Mouse (Mus musculus) CD4-positive, CD25-positive, alpha-beta regulatory T cell, adult 4 months (primary cell): ENCODE results near the gene Hexim2. TPM values are rescaled to one million over a fixed set of nuclear protein-coding genes. Genes with fewer than 3 reads are reported as not detected.

Source experiments
- ATAC-seq: one replicate; pipeline ENCODE4 v1.8.0; 2017
- polyA plus RNA-seq, 2 experiments: library from polyadenylated mRNA; unstranded; fragments of 100-300 nt; shearing (Covaris generic); gene quantifications; one replicate each; pipeline ENCODE4 v1.2.1; 2017

The Hexim2 gene
- polyA plus RNA-seq, 2 experiments from 2014 or later, result 2.3 to 4.5 TPM

- no peak for ATAC-seq
Observed at GRCm38 (mm10) chr11:103174411-103174832, 42.2 kb downstream of the Hexim2 start.

- ATAC-seq, result peak; percentile 91
Observed at GRCm38 (mm10) chr11:103174891-103175391, 42.7 kb downstream of the Hexim2 start.

- no peak for ATAC-seq
Observed at GRCm38 (mm10) chr11:103175688-103176442, 43.6 kb downstream of the Hexim2 start.

GRCm38 (mm10) chr11:103176510-103176909, 44.3 kb downstream of the Hexim2 start:
- ATAC-seq, result no peak

- ATAC-seq, result no peak
Observed at GRCm38 (mm10) chr11:103177216-103177615, 45.0 kb downstream of the Hexim2 start.

- peak; percentile 12 for ATAC-seq
Observed at GRCm38 (mm10) chr11:103177815-103178485, 45.7 kb downstream of the Hexim2 start.

- ATAC-seq, result no peak
Observed at GRCm38 (mm10) chr11:103178748-103179147, 46.5 kb downstream of the Hexim2 start.

GRCm38 (mm10) chr11:103180426-103180825, 48.2 kb downstream of the Hexim2 start:
- ATAC-seq, result no peak

GRCm38 (mm10) chr11:103181349-103181748, 49.1 kb downstream of the Hexim2 start:
- no peak for ATAC-seq

- no peak for ATAC-seq
Observed at GRCm38 (mm10) chr11:103181911-103182310, 49.7 kb downstream of the Hexim2 start.

- ATAC-seq, result peak; percentile 62
Observed at GRCm38 (mm10) chr11:103184891-103185290, 52.7 kb downstream of the Hexim2 start.

Other genes with a start within 250 kb of the Hexim2 start
- not detected for gene Fam187a, start 247.3 kb upstream of the Hexim2 start, polyA plus RNA-seq
- not detected for gene Gfap, start 231.5 kb upstream of the Hexim2 start, polyA plus RNA-seq
- gene Kif18b, start 207.3 kb upstream of the Hexim2 start, polyA plus RNA-seq, result under 1 TPM; 0.28 to 0.76 TPM
- not detected for gene C1ql1, start 185.7 kb upstream of the Hexim2 start, polyA plus RNA-seq
- 100 to 1,000 TPM; 111 TPM for gene Nmt1, start 104.2 kb upstream of the Hexim2 start, polyA plus RNA-seq
- gene Dcakd, start 104.1 kb upstream of the Hexim2 start, polyA plus RNA-seq, result 10 to 100 TPM; 26.4 to 32.5 TPM
- gene Plcd3, start 30.8 kb upstream of the Hexim2 start, polyA plus RNA-seq, result under 1 TPM; 0.41 to 0.51 TPM
- gene Acbd4, start 30.7 kb upstream of the Hexim2 start, polyA plus RNA-seq, result 10 to 100 TPM; 19.7 to 25.2 TPM
- gene Hexim1, start 16.2 kb upstream of the Hexim2 start, polyA plus RNA-seq, result 1 to 10 TPM; 2.6 to 4.3 TPM
- gene Fmnl1, start 38.7 kb downstream of the Hexim2 start, polyA plus RNA-seq, result 10 to 100 TPM; 54.2 to 69.6 TPM
- not detected for gene 1700023F06Rik, start 76.1 kb downstream of the Hexim2 start, polyA plus RNA-seq
- not detected for gene Spata32, start 86.0 kb downstream of the Hexim2 start, polyA plus RNA-seq
- gene Map3k14, start 135.0 kb downstream of the Hexim2 start, polyA plus RNA-seq, result 10 to 100 TPM; 29.6 to 50.3 TPM
- 10 to 100 TPM; 21.4 to 36.6 TPM for gene Arhgap27, start 231.3 kb downstream of the Hexim2 start, polyA plus RNA-seq